Mouse (Mus musculus): ENCODE results near the gene Sema7a. TPM values are rescaled to one million over a fixed set of nuclear protein-coding genes. Genes with fewer than 3 reads are reported as not detected.

Sema7a gene
- polyA plus RNA-seq, 1 experiment from 2014 or later: 0.24 TPM

- H3K9me3 ChIP-seq (replicated peaks; ENCODE audit: control insufficient read depth, low read length): no peaks in the 10 kb centered on the region
- no peaks in the 10 kb centered on the region for H3K27me3 ChIP-seq (ENCODE audit: control insufficient read depth, insufficient read depth, low read length)
- H3K9ac ChIP-seq (replicated peaks; ENCODE audit: low read length): no peak overlapping the region
- ATAC-seq (replicated peaks; ENCODE audit: insufficient number of reproducible peaks, low FRiP score, low TSS enrichment, low read depth) (no peak), DNase-seq (ENCODE audit: low spot score) (no peak)
- H3K4me2 ChIP-seq (ENCODE audit: low read depth, low read length): no peak overlapping the region
- 68% methylated on average over 10 of the region's 10 CpGs for WGBS
- no peak overlapping the region for H3K27ac ChIP-seq (replicated peaks; ENCODE audit: low read depth, low read length)
- no peak overlapping the region for H3K4me3 ChIP-seq (ENCODE audit: low read depth, low read length)
- no peaks in the 10 kb centered on the region for H3K4me1 ChIP-seq (ENCODE audit: control insufficient read depth, insufficient read depth, low read length)
- no peaks in the 10 kb centered on the region for H3K36me3 ChIP-seq (replicated peaks; ENCODE audit: control insufficient read depth, insufficient read depth, low read depth, low read length)
Observed at GRCm38 (mm10) chr9:57959399-57959798, 19.5 kb downstream of the Sema7a start.

GRCm38 (mm10) chr9:57959886-57960866 lies 20.3 kb downstream of the Sema7a start:
- no peak overlapping the region for H3K4me3 ChIP-seq (ENCODE audit: low read depth, low read length)
- DNase-seq (ENCODE audit: low spot score) (no peak), ATAC-seq (replicated peaks; ENCODE audit: insufficient number of reproducible peaks, low FRiP score, low TSS enrichment, low read depth) (no peak)
- no peaks in the 10 kb centered on the region for H3K27me3 ChIP-seq (ENCODE audit: control insufficient read depth, insufficient read depth, low read length)
- H3K36me3 ChIP-seq (replicated peaks; ENCODE audit: control insufficient read depth, insufficient read depth, low read depth, low read length): no peaks in the 10 kb centered on the region
- H3K4me2 ChIP-seq (ENCODE audit: low read depth, low read length): no peak overlapping the region
- WGBS: 86% methylated on average over 17 of the region's 17 CpGs
- H3K27ac ChIP-seq (replicated peaks; ENCODE audit: low read depth, low read length): no peak overlapping the region
- no peaks in the 10 kb centered on the region for H3K9me3 ChIP-seq (replicated peaks; ENCODE audit: control insufficient read depth, low read length)
- no peak overlapping the region for H3K9ac ChIP-seq (replicated peaks; ENCODE audit: low read length)
- H3K4me1 ChIP-seq (ENCODE audit: control insufficient read depth, insufficient read depth, low read length): no peaks in the 10 kb centered on the region

GRCm38 (mm10) chr9:57961226-57961625 lies 21.3 kb downstream of the Sema7a start:
- 88% methylated on average over 15 of the region's 15 CpGs for WGBS
- ATAC-seq (replicated peaks; ENCODE audit: insufficient number of reproducible peaks, low FRiP score, low TSS enrichment, low read depth) (no peak), DNase-seq (ENCODE audit: low spot score) (no peak)
- Histone ChIP-seq H3K9ac (replicated peaks; ENCODE audit: low read length) (no peak overlapping the region), H3K27me3 (ENCODE audit: control insufficient read depth, insufficient read depth, low read length) (no peaks in the 10 kb centered on the region), H3K9me3 (replicated peaks; ENCODE audit: control insufficient read depth, low read length) (no peaks in the 10 kb centered on the region), H3K4me2 (ENCODE audit: low read depth, low read length) (no peak overlapping the region), H3K4me3 (ENCODE audit: low read depth, low read length) (no peak overlapping the region), H3K36me3 (replicated peaks; ENCODE audit: control insufficient read depth, insufficient read depth, low read depth, low read length) (no peaks in the 10 kb centered on the region), H3K27ac (replicated peaks; ENCODE audit: low read depth, low read length) (no peak overlapping the region), H3K4me1 (ENCODE audit: control insufficient read depth, insufficient read depth, low read length) (no peaks in the 10 kb centered on the region)

- no peaks in the 10 kb centered on the region for H3K36me3 ChIP-seq (replicated peaks; ENCODE audit: control insufficient read depth, insufficient read depth, low read depth, low read length)
- H3K4me2 ChIP-seq (ENCODE audit: low read depth, low read length): no peak overlapping the region
- ATAC-seq (replicated peaks; ENCODE audit: insufficient number of reproducible peaks, low FRiP score, low TSS enrichment, low read depth) (no peak), DNase-seq (ENCODE audit: low spot score) (no peak)
- no peaks in the 10 kb centered on the region for H3K27me3 ChIP-seq (ENCODE audit: control insufficient read depth, insufficient read depth, low read length)
- no peaks in the 10 kb centered on the region for H3K4me1 ChIP-seq (ENCODE audit: control insufficient read depth, insufficient read depth, low read length)
- H3K9me3 ChIP-seq (replicated peaks; ENCODE audit: control insufficient read depth, low read length): no peaks in the 10 kb centered on the region
- WGBS: 74% methylated on average over 14 of the region's 17 CpGs
- H3K4me3 ChIP-seq (ENCODE audit: low read depth, low read length): no peak overlapping the region
- H3K9ac ChIP-seq (replicated peaks; ENCODE audit: low read length): no peak overlapping the region
- no peak overlapping the region for H3K27ac ChIP-seq (replicated peaks; ENCODE audit: low read depth, low read length)
Observed at GRCm38 (mm10) chr9:57961863-57962778, 22.2 kb downstream of the Sema7a start.

GRCm38 (mm10) chr9:57963249-57963997 lies 23.5 kb downstream of the Sema7a start:
- Histone ChIP-seq H3K27me3 (ENCODE audit: control insufficient read depth, insufficient read depth, low read length) (no peaks in the 10 kb centered on the region), H3K4me3 (ENCODE audit: low read depth, low read length) (no peak overlapping the region), H3K9ac (replicated peaks; ENCODE audit: low read length) (no peak overlapping the region), H3K4me2 (ENCODE audit: low read depth, low read length) (no peak overlapping the region), H3K4me1 (ENCODE audit: control insufficient read depth, insufficient read depth, low read length) (no peaks in the 10 kb centered on the region), H3K27ac (replicated peaks; ENCODE audit: low read depth, low read length) (no peak overlapping the region), H3K36me3 (replicated peaks; ENCODE audit: control insufficient read depth, insufficient read depth, low read depth, low read length) (no peaks in the 10 kb centered on the region), H3K9me3 (replicated peaks; ENCODE audit: control insufficient read depth, low read length) (no peaks in the 10 kb centered on the region)
- ATAC-seq (replicated peaks; ENCODE audit: insufficient number of reproducible peaks, low FRiP score, low TSS enrichment, low read depth) (no peak), DNase-seq (ENCODE audit: low spot score) (no peak)
- WGBS: 88% methylated on average over 4 of the region's 4 CpGs

- 69% methylated on average over 5 of the region's 5 CpGs for WGBS
- Histone ChIP-seq H3K9me3 (replicated peaks; ENCODE audit: control insufficient read depth, low read length) (no peaks in the 10 kb centered on the region), H3K9ac (replicated peaks; ENCODE audit: low read length) (no peak overlapping the region), H3K27me3 (ENCODE audit: control insufficient read depth, insufficient read depth, low read length) (no peaks in the 10 kb centered on the region), H3K4me1 (ENCODE audit: control insufficient read depth, insufficient read depth, low read length) (no peaks in the 10 kb centered on the region), H3K4me2 (ENCODE audit: low read depth, low read length) (no peak overlapping the region), H3K27ac (replicated peaks; ENCODE audit: low read depth, low read length) (no peak overlapping the region), H3K36me3 (replicated peaks; ENCODE audit: control insufficient read depth, insufficient read depth, low read depth, low read length) (no peaks in the 10 kb centered on the region), H3K4me3 (ENCODE audit: low read depth, low read length) (no peak overlapping the region)
- DNase-seq (ENCODE audit: low spot score) (no peak), ATAC-seq (replicated peaks; ENCODE audit: insufficient number of reproducible peaks, low FRiP score, low TSS enrichment, low read depth) (no peak)
Observed at GRCm38 (mm10) chr9:57963998-57964395, 24.1 kb downstream of the Sema7a start.

- Histone ChIP-seq H3K27ac (replicated peaks; ENCODE audit: low read depth, low read length) (no peak overlapping the region), H3K4me1 (ENCODE audit: control insufficient read depth, insufficient read depth, low read length) (no peaks in the 10 kb centered on the region), H3K36me3 (replicated peaks; ENCODE audit: control insufficient read depth, insufficient read depth, low read depth, low read length) (no peaks in the 10 kb centered on the region), H3K27me3 (ENCODE audit: control insufficient read depth, insufficient read depth, low read length) (no peaks in the 10 kb centered on the region), H3K4me3 (ENCODE audit: low read depth, low read length) (no peak overlapping the region), H3K9me3 (replicated peaks; ENCODE audit: control insufficient read depth, low read length) (no peaks in the 10 kb centered on the region), H3K4me2 (ENCODE audit: low read depth, low read length) (no peak overlapping the region), H3K9ac (replicated peaks; ENCODE audit: low read length) (no peak overlapping the region)
- 75% methylated on average over 6 of the region's 6 CpGs for WGBS
- DNase-seq (ENCODE audit: low spot score) (no peak), ATAC-seq (replicated peaks; ENCODE audit: insufficient number of reproducible peaks, low FRiP score, low TSS enrichment, low read depth) (no peak)
Observed at GRCm38 (mm10) chr9:57964528-57965250, 24.8 kb downstream of the Sema7a start.
